Mouse (Mus musculus) embryonic stem cell, embryonic (primary cell): ENCODE results near the gene Slc37a1.

Experiments
- CTCF ChIA-PET, 4 experiments: fragments of 300-600 bp in 2 of 4; fragments of 350-600 bp in 2 of 4; sonication (Branson Sonifier 250); formaldehyde crosslinking; loops; one replicate each; lab custom pipeline; 2022; ENCODE audit warnings: inconsistent platforms in 2 of 4; lab: Charles Lee
- POLR2A ChIA-PET, 4 experiments: fragments of 300-600 bp in 2 of 4; fragments of 350-600 bp in 2 of 4; sonication (Branson Sonifier 250); formaldehyde crosslinking; loops; one replicate each; lab custom pipeline; 2022; ENCODE audit warnings: antibody characterized with exemption in 4 of 4, inconsistent platforms in 1 of 4; lab: Charles Lee

Gene Slc37a1

GRCm38 (mm10) chr17:31276207-31276921, 10.2 kb upstream of the Slc37a1 start:
- POLR2A ChIA-PET = interaction anchor here in 3 of 4 experiments (0.5 to 10.7 kb wide), 18 partner anchors 10 to 398 kb away, joined by 3 to 216 read pairs (median 6); partner anchors contain the start of genes Abcg1 (in 1 of the 3) and Slc37a1 (in 1 of the 3)
- CTCF ChIA-PET = interaction anchor here (0.6 to 5.5 kb wide), 9 partner anchors 11 to 557 kb away, joined by 4 to 53 read pairs (median 7); no protein-coding TSS in a partner anchor

- ChIA-PET POLR2A (interaction anchor here in 3 of 4 experiments (0.6 to 10.7 kb wide), 24 partner anchors 10 to 399 kb away, joined by 3 to 216 read pairs (median 4); partner anchors contain the start of genes Abcg1 (in 1 of the 3) and Slc37a1 (in 1 of the 3)), CTCF (interaction anchor here (0.6 to 5.5 kb wide), 20 partner anchors 12 to 241 kb away, joined by 3 to 53 read pairs (median 4); no protein-coding TSS in a partner anchor)
Measured at GRCm38 (mm10) chr17:31276922-31277918, 9.4 kb upstream of the Slc37a1 start, which contains the start of gene Rsph1. Rsph1 (minus strand) TSS chr17:31277383.

- CTCF ChIA-PET = interaction anchor here in 2 of 4 experiments (0.9 to 5.5 kb wide), 8 partner anchors 12 to 51 kb away, joined by 3 to 53 read pairs (median 6); no protein-coding TSS in a partner anchor
Measured at GRCm38 (mm10) chr17:31277931-31278330, 8.7 kb upstream of the Slc37a1 start.

GRCm38 (mm10) chr17:31279541-31279940, 7.1 kb upstream of the Slc37a1 start:
- ChIA-PET CTCF (interaction anchor here in 1 of 4 experiments (5.5 kb wide), 1 partner anchor 16 kb away, joined by 53 read pairs; no protein-coding TSS in a partner anchor), POLR2A (interaction anchor here in 1 of 4 experiments (5.2 to 10.7 kb wide), 3 partner anchors 8 to 21 kb away, joined by 31 to 216 read pairs (median 70); partner anchors contain the start of gene Slc37a1)

More at GRCm38 (mm10) chr17:31277931-31278330, 8.7 kb upstream of the Slc37a1 start:
- POLR2A ChIA-PET = interaction anchor here in 2 of 4 experiments (0.5 to 10.7 kb wide), 14 partner anchors 10 to 478 kb away, joined by 3 to 216 read pairs (median 5); partner anchors contain the start of gene Slc37a1 (in 1 of the 2)

GRCm38 (mm10) chr17:31280269-31280668, 6.3 kb upstream of the Slc37a1 start:
- CTCF ChIA-PET = interaction anchor here in 1 of 4 experiments (3.6 kb wide), 1 partner anchor 24 kb away, joined by 38 read pairs; no protein-coding TSS in a partner anchor
- POLR2A ChIA-PET = interaction anchor here in 2 of 4 experiments (3.4 to 10.7 kb wide), 4 partner anchors 14 to 20 kb away, joined by 17 to 216 read pairs (median 50); no protein-coding TSS in a partner anchor

- ChIA-PET CTCF (interaction anchor here (0.5 to 3.6 kb wide), 50 partner anchors 9 to 1650 kb away, joined by 3 to 87 read pairs (median 4); partner anchors contain the start of genes Abcg1 (in 1 of the 4) and Pde9a (in 1 of the 4)), POLR2A (interaction anchor here (0.6 to 10.7 kb wide), 24 partner anchors 9 to 966 kb away, joined by 3 to 216 read pairs (median 5); no protein-coding TSS in a partner anchor)
Measured at GRCm38 (mm10) chr17:31281830-31282686, 4.5 kb upstream of the Slc37a1 start.

GRCm38 (mm10) chr17:31282687-31283053, 3.9 kb upstream of the Slc37a1 start:
- ChIA-PET CTCF (interaction anchor here (0.5 to 3.6 kb wide), 40 partner anchors 9 to 1651 kb away, joined by 3 to 87 read pairs (median 5); partner anchors contain the start of genes Abcg1 (in 1 of the 4) and Pde9a (in 1 of the 4)), POLR2A (interaction anchor here (0.6 to 10.7 kb wide), 21 partner anchors 8 to 900 kb away, joined by 3 to 216 read pairs (median 6); no protein-coding TSS in a partner anchor)

- CTCF ChIA-PET = interaction anchor here in 1 of 4 experiments (0.6 kb wide), 1 partner anchor 58 kb away, joined by 3 read pairs; no protein-coding TSS in a partner anchor
- POLR2A ChIA-PET = interaction anchor here in 1 of 4 experiments (0.8 to 14.6 kb wide), 3 partner anchors 9 to 21 kb away, joined by 4 to 341 read pairs (median 31); partner anchors contain the start of gene Rsph1
Measured at GRCm38 (mm10) chr17:31285867-31286266, 725 bp upstream of the Slc37a1 start.

GRCm38 (mm10) chr17:31287216-31287615, 624 bp downstream of the Slc37a1 start:
- CTCF ChIA-PET = interaction anchor here (0.5 to 2.4 kb wide), 11 partner anchors 8 to 439 kb away, joined by 3 to 13 read pairs (median 4); no protein-coding TSS in a partner anchor

GRCm38 (mm10) chr17:31288999-31289726, 2.6 kb downstream of the Slc37a1 start:
- ChIA-PET CTCF (interaction anchor here in 3 of 4 experiments (0.5 to 2.4 kb wide), 16 partner anchors 10 to 552 kb away, joined by 3 to 11 read pairs (median 4); partner anchors contain the start of gene Rsph1 (in 1 of the 3)), POLR2A (interaction anchor here (0.5 to 14.6 kb wide), 24 partner anchors 8 to 548 kb away, joined by 3 to 341 read pairs (median 4); partner anchors contain the start of gene Rsph1 (in 2 of the 4))

More at GRCm38 (mm10) chr17:31287216-31287615, 624 bp downstream of the Slc37a1 start:
- POLR2A ChIA-PET = interaction anchor here in 3 of 4 experiments (0.6 to 14.6 kb wide), 20 partner anchors 8 to 464 kb away, joined by 3 to 341 read pairs (median 4); partner anchors contain the start of gene Rsph1 (in 1 of the 3)

GRCm38 (mm10) chr17:31290311-31290710, 3.7 kb downstream of the Slc37a1 start:
- POLR2A ChIA-PET = interaction anchor here in 2 of 4 experiments (0.7 to 14.6 kb wide), 11 partner anchors 8 to 681 kb away, joined by 3 to 341 read pairs (median 6); partner anchors contain the start of gene Rsph1 (in 2 of the 2)
- CTCF ChIA-PET = interaction anchor here in 2 of 4 experiments (0.7 to 7.8 kb wide), 6 partner anchors 8 to 271 kb away, joined by 3 to 87 read pairs (median 6); no protein-coding TSS in a partner anchor

- ChIA-PET POLR2A (interaction anchor here in 3 of 4 experiments (0.8 to 14.6 kb wide), 10 partner anchors 9 to 37 kb away, joined by 3 to 341 read pairs (median 6); partner anchors contain the start of gene Rsph1 (in 2 of the 3)), CTCF (interaction anchor here in 2 of 4 experiments (0.5 to 7.8 kb wide), 10 partner anchors 9 to 378 kb away, joined by 3 to 87 read pairs (median 3); partner anchors contain the start of gene Rsph1 (in 1 of the 2))
Measured at GRCm38 (mm10) chr17:31290859-31291258, 4.3 kb downstream of the Slc37a1 start.

GRCm38 (mm10) chr17:31294363-31295214, 8.0 kb downstream of the Slc37a1 start:
- CTCF ChIA-PET = interaction anchor here (0.5 to 7.8 kb wide), 74 partner anchors 8 to 760 kb away, joined by 3 to 155 read pairs (median 5); partner anchors contain the start of genes Rsph1 (in 3 of the 4), Slc37a1 (in 2 of the 4) and Pknox1 (in 1 of the 4)
- POLR2A ChIA-PET = interaction anchor here (0.6 to 18.3 kb wide), 31 partner anchors 7 to 394 kb away, joined by 3 to 341 read pairs (median 4); partner anchors contain the start of genes Rsph1 (in 2 of the 4), Pde9a (in 1 of the 4) and Pknox1 (in 1 of the 4)
